Mouse (Mus musculus) midbrain, embryonic 14.5 days (tissue): ENCODE measurements around the gene Gm49510. TPM values are rescaled to one million over a fixed set of nuclear protein-coding genes. Genes with fewer than 3 reads are reported as not detected.

Experiments
- ATAC-seq: fragments of 200-750 bp; cut with Nextera tagmentation; 2 replicates; pipeline ENCODE4 v1.8.0; 2017; ENCODE audit warnings: moderate number of reproducible peaks, moderate library complexity; ENCODE audit not compliant: low FRiP score, low TSS enrichment
- DNase-seq: peaks from one replicate; pipeline ENCODE4 v3.0.0-alpha.2; 2015
- H3K27ac ChIP-seq: fragments of 300-500 bp; sonication (generic); replicated peaks from 2 replicates; pipeline ENCODE4 v1.5.1; 2014; ENCODE audit warnings: mild to moderate bottlenecking, low read depth, low read length, moderate library complexity
- H3K27me3 ChIP-seq: fragments of 300-500 bp; sonication (generic); 2 replicates; pipeline ENCODE4 v1.6.1; 2014; ENCODE audit warnings: low read length, control low read depth, mixed read lengths; ENCODE audit not compliant: control insufficient read depth, insufficient read depth
- H3K36me3 ChIP-seq: fragments of 300-500 bp; sonication (generic); 2 replicates; pipeline ENCODE4 v1.6.1; 2014; ENCODE audit warnings: low read length, control low read depth; ENCODE audit not compliant: control insufficient read depth, insufficient read depth
- H3K4me1 ChIP-seq: fragments of 300-500 bp; sonication (generic); 2 replicates; pipeline ENCODE4 v1.6.1; 2014; ENCODE audit warnings: mild to moderate bottlenecking, antibody characterized with exemption, low read length, control low read depth; ENCODE audit not compliant: control insufficient read depth, insufficient read depth
- H3K4me2 ChIP-seq: fragments of 300-500 bp; sonication (generic); 2 replicates; pipeline ENCODE4 v1.6.1; 2014; ENCODE audit warnings: mild to moderate bottlenecking, low read length, moderate library complexity
- H3K4me3 ChIP-seq: fragments of 300-500 bp; sonication (generic); replicated peaks from 2 replicates; pipeline ENCODE4 v1.5.1; 2014; ENCODE audit warnings: low read depth, low read length
- H3K9ac ChIP-seq: fragments of 300-500 bp; sonication (generic); replicated peaks from 2 replicates; pipeline ENCODE4 v1.6.1; 2014; ENCODE audit warnings: mild to moderate bottlenecking, low read length, moderate library complexity
- H3K9me3 ChIP-seq: fragments of 300-500 bp; sonication (generic); 2 replicates; pipeline ENCODE4 v1.6.1; 2016; ENCODE audit warnings: low read length, control low read depth, mixed read lengths; ENCODE audit not compliant: control insufficient read depth
- WGBS: fragments of 180-500 bp; shearing (Covaris S2); extraction: QIAGEN DNeasy Blood & Tissue Kit; methylation state at CpG from one replicate; pipeline ENCODE4 v1.1.7; 2014; 5-methylcytosine and 5-hydroxymethylcytosine counted together
- microRNA-seq: library from miRNA; unstranded; fragments of <30 nt; microRNA quantifications from one replicate; pipeline ENCODE4, GENCODE M21; 2016
- polyA plus RNA-seq: library from polyadenylated mRNA; unstranded; fragments of >200 nt; fragmentation: Nextera tagmentation; extraction: Ambion mirVana; gene quantifications from 2 replicates; pipeline ENCODE4 v1.2.1, GENCODE M21; 2014

Gm49510 gene
- polyA plus RNA-seq, 1 experiment from 2014 or later: not detected

DNA sequence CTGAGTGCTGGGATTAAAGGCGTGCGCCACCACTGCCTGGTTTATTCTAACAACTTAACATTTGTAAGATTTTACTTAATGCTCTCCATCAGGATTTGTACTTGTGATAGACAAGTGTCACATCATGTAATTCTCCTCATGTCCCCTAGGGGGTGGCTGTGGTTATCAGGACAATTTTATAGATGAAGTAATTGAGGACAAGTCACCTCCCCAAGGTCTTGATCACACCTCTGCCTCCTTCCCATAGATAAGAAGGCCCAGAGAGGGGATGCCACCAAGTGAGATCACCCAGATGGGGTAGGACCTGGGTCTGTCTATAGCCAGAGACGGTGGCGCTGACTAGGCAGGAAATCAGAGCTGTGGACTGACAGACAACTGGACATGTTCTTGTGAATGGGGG lies 56.9 kb downstream of the Gm49510 start:
- H3K9ac ChIP-seq: no peak overlapping the region
- H3K27me3 ChIP-seq: no peaks in the 10 kb centered on the region
- H3K4me1 ChIP-seq: no peaks in the 10 kb centered on the region
- H3K4me2 ChIP-seq: no peak overlapping the region
- ATAC-seq (no peak), DNase-seq (peak; percentile 42)
- H3K4me3 ChIP-seq: no peak overlapping the region
- H3K9me3 ChIP-seq: no peaks in the 10 kb centered on the region
- H3K36me3 ChIP-seq: peaks cover 73% of the 10 kb centered on the region
- 94% methylated on average over 4 of the region's 4 CpGs for WGBS
- no peak overlapping the region for H3K27ac ChIP-seq

DNA sequence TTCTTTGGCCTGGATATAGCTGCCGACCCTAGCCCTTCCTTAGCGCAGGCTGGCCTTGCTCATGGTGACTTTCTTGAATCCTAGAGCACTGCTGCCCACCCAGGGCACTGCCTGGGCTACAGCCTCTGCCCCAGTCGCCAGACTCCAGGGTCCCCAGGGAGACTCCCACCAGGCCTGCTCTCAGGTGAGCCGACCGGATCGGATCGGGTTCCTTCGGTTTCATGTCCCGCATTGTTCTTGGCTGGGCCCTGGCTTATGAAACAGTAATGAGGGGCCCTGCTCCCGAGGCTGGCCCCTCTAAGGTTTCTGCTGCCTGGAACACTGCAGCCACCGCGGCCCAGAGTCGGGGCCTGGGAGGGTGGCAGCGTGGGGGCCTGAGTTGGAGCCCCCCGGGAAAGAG lies 57.6 kb downstream of the Gm49510 start:
- Histone ChIP-seq H3K9me3 (no peaks in the 10 kb centered on the region), H3K36me3 (peaks cover 73% of the 10 kb centered on the region), H3K4me2 (no peak overlapping the region), H3K9ac (no peak overlapping the region), H3K4me1 (no peaks in the 10 kb centered on the region), H3K27me3 (no peaks in the 10 kb centered on the region), H3K27ac (no peak overlapping the region), H3K4me3 (no peak overlapping the region)
- no peak for DNase-seq
- 86% methylated on average over 15 of the region's 15 CpGs for WGBS
- ATAC-seq: no peak

DNA sequence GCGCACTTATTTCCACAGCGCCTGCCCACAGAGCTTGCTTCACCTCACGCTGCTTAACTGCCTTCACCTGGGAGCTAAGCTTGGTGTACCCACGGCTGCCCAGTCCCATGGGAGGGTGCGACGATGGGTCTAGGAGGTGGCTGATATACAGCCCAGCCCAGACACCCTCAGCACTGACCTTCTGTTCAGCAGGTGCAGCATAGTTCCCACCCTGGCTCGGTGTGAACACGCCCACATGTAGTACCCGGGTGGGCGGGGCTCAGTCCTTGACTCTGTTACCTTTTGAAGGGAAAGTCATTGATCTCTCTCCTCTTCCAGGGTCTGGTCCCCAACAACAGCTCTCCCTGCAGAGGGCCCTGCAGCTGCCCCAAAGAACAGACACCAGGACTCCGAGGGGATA lies 60.1 kb downstream of the Gm49510 start:
- H3K27me3 ChIP-seq: no peaks in the 10 kb centered on the region
- peaks cover 69% of the 10 kb centered on the region for H3K36me3 ChIP-seq
- H3K27ac ChIP-seq: no peak overlapping the region
- 96% methylated on average over 11 of the region's 11 CpGs for WGBS
- H3K4me1 ChIP-seq: no peaks in the 10 kb centered on the region
- H3K4me3 ChIP-seq: no peak overlapping the region
- no peaks in the 10 kb centered on the region for H3K9me3 ChIP-seq
- no peak overlapping the region for H3K9ac ChIP-seq
- DNase-seq: no peak
- ATAC-seq: no peak
- H3K4me2 ChIP-seq: no peak overlapping the region

DNA sequence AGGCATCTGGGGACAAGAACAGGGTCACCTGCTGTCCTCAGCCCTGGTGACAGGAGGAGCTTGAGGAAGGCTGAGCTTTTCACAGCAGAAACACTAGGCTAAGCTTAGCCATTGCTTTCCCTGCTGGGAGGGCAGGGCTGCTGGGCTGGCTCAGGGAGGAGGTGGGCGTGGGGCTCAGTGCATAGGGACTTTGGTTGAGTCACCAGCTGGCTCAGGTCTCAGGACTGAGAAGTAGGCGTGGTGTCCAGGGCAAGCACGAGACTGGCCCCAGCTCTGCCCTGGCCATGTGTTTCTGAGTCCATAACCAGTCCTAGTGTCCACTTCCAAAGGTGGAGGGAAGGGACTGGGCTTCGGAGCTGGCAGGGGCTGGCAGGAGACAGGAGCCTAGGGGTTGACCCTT lies 60.6 kb downstream of the Gm49510 start:
- no peaks in the 10 kb centered on the region for H3K4me1 ChIP-seq
- no peaks in the 10 kb centered on the region for H3K9me3 ChIP-seq
- no peak overlapping the region for H3K4me3 ChIP-seq
- DNase-seq: no peak
- no peak overlapping the region for H3K4me2 ChIP-seq
- no peak overlapping the region for H3K9ac ChIP-seq
- H3K27me3 ChIP-seq: no peaks in the 10 kb centered on the region
- no peak for ATAC-seq
- peaks cover 72% of the 10 kb centered on the region for H3K36me3 ChIP-seq
- 84% methylated on average over 4 of the region's 4 CpGs for WGBS
- no peak overlapping the region for H3K27ac ChIP-seq

GRCm38 (mm10) chr15:78962885-78963284 lies 63.4 kb downstream of the Gm49510 start:
- H3K36me3 ChIP-seq: peaks cover 86% of the 10 kb centered on the region
- no peaks in the 10 kb centered on the region for H3K4me1 ChIP-seq
- ATAC-seq: no peak
- no peak overlapping the region for H3K9ac ChIP-seq
- 37% methylated on average over 2 of the region's 2 CpGs for WGBS
- H3K9me3 ChIP-seq: no peaks in the 10 kb centered on the region
- no peak overlapping the region for H3K4me3 ChIP-seq
- no peak overlapping the region for H3K27ac ChIP-seq
- H3K27me3 ChIP-seq: no peaks in the 10 kb centered on the region
- DNase-seq: peak; percentile 79
- H3K4me2 ChIP-seq: no peak overlapping the region

Small RNA genes lying within 50 kb of the gene (microRNA-seq; reads per million reads assigned to microRNA genes)
- gene Mir6955: 0.44 reads per million

Other genes with a start within 250 kb of the Gm49510 start
- 4.0 and 8.1 TPM in 2 replicates for gene Elfn2, start 180.9 kb upstream of the Gm49510 start, polyA plus RNA-seq
- gene Mfng, start 126.2 kb upstream of the Gm49510 start, polyA plus RNA-seq: 16.7 and 28.0 TPM in 2 replicates
- 1.3 and 1.6 TPM in 2 replicates for gene Card10, start 96.6 kb upstream of the Gm49510 start, polyA plus RNA-seq
- 7.8 and 8.8 TPM in 2 replicates for gene Cdc42ep1, start 57.0 kb upstream of the Gm49510 start, polyA plus RNA-seq
- gene Lgals2, start 44.1 kb upstream of the Gm49510 start, polyA plus RNA-seq: not detected in 2 replicates
- 37.3 and 42.0 TPM in 2 replicates for gene Gga1, start 22.5 kb upstream of the Gm49510 start, polyA plus RNA-seq
- 1.7 and 2.9 TPM in 2 replicates for gene Sh3bp1, start 101 bp downstream of the Gm49510 start, polyA plus RNA-seq
- 111 and 147 TPM in 2 replicates for gene Pdxp, start 14.3 kb downstream of the Gm49510 start, polyA plus RNA-seq
- 13.8 and 101 TPM in 2 replicates for gene Lgals1, start 27.1 kb downstream of the Gm49510 start, polyA plus RNA-seq
- gene Nol12, start 35.3 kb downstream of the Gm49510 start, polyA plus RNA-seq: 61.0 and 70.8 TPM in 2 replicates
- gene Triobp, start 48.1 kb downstream of the Gm49510 start, polyA plus RNA-seq: 42.5 and 46.5 TPM in 2 replicates
- 94.4 and 154 TPM in 2 replicates for gene H1f0, start 128.8 kb downstream of the Gm49510 start, polyA plus RNA-seq
- gene Galr3, start 142.2 kb downstream of the Gm49510 start, polyA plus RNA-seq: not detected in 2 replicates
- gene Ankrd54, start 163.2 kb downstream of the Gm49510 start, polyA plus RNA-seq: 50.2 and 52.6 TPM in 2 replicates
- gene Eif3l, start 175.5 kb downstream of the Gm49510 start, polyA plus RNA-seq: 141 and 182 TPM in 2 replicates
- gene Micall1, start 209.2 kb downstream of the Gm49510 start, polyA plus RNA-seq: 11.8 and 11.9 TPM in 2 replicates
- 287 and 355 TPM in 2 replicates for gene Polr2f, start 241.3 kb downstream of the Gm49510 start, polyA plus RNA-seq
- gene 1700088E04Rik, start 241.6 kb downstream of the Gm49510 start, polyA plus RNA-seq: 14.0 and 17.3 TPM in 2 replicates